Mouse (Mus musculus) myocyte (in vitro differentiated cells): ENCODE data around the gene Krtcap2. TPM values are rescaled to one million over a fixed set of nuclear protein-coding genes. Genes with fewer than 3 reads are reported as not detected.
A peak's percentile ranks its signal among the peaks of the same experiment; 100 is the strongest.

Source experiments
- H3K27me3 ChIP-seq: one replicate; pipeline ENCODE4 v1.6.1; 2011; ENCODE audit not compliant: control insufficient read depth, insufficient read depth, insufficient read length
- H3K36me3 ChIP-seq: one replicate; pipeline ENCODE4 v1.6.1; 2011; ENCODE audit not compliant: control insufficient read depth, insufficient read depth
- H3K4me2 ChIP-seq: one replicate; pipeline ENCODE4 v1.6.1; 2011; ENCODE audit warnings: low read depth, control low read depth
- H3K4me3 ChIP-seq: one replicate; pipeline ENCODE4 v1.5.1; 2011; ENCODE audit warnings: mild to moderate bottlenecking, control low read depth, moderate library complexity
- H3K79me2 ChIP-seq: one replicate; pipeline ENCODE4 v1.6.1; 2011; ENCODE audit not compliant: control insufficient read depth, insufficient read depth
- H3ac ChIP-seq: one replicate; pipeline ENCODE4 v1.6.1; 2011; ENCODE audit not compliant: control insufficient read depth, insufficient read length
- CEBPB ChIP-seq: IDR thresholded peaks from 2 replicates; pipeline ENCODE4 v1.6.1; 2011; ENCODE audit warnings: mild to moderate bottlenecking, moderate library complexity; ENCODE audit not compliant: poor library complexity, insufficient read depth, severe bottlenecking
- E2F4 ChIP-seq: IDR thresholded peaks from one replicate; pipeline ENCODE4 v1.6.1; 2011; ENCODE audit warnings: mild to moderate bottlenecking, control low read depth, moderate library complexity; ENCODE audit not compliant: insufficient read depth
- MAX ChIP-seq: IDR thresholded peaks from one replicate; pipeline ENCODE4 v1.6.1; 2011; ENCODE audit warnings: low read depth, mild to moderate bottlenecking, control low read depth
- MYOD1 ChIP-seq, 3 experiments: IDR thresholded peaks; one replicate each; pipeline ENCODE4 v1.6.1; 2011; ENCODE audit warnings: control low read depth in 2 of 3, low read depth in 2 of 3, mild to moderate bottlenecking in 2 of 3, moderate library complexity in 1 of 3; ENCODE audit not compliant: insufficient read length in 2 of 3, control insufficient read depth in 1 of 3
- MYOG ChIP-seq, 3 experiments: IDR thresholded peaks; one replicate each; pipeline ENCODE4 v1.6.1; 2011; ENCODE audit warnings: control low read depth in 2 of 3, low read depth in 2 of 3, mild to moderate bottlenecking in 2 of 3; ENCODE audit not compliant: insufficient read length in 2 of 3, control insufficient read depth in 1 of 3, insufficient read depth in 1 of 3
- POLR2A ChIP-seq: IDR thresholded peaks from one replicate; pipeline ENCODE4 v1.6.1; 2011; ENCODE audit warnings: low read depth, mild to moderate bottlenecking, control low read depth, moderate library complexity; ENCODE audit not compliant: insufficient read length
- POLR2AphosphoS2 ChIP-seq: IDR thresholded peaks from one replicate; pipeline ENCODE4 v1.6.1; 2011; ENCODE audit warnings: low read depth, control low read depth; ENCODE audit not compliant: insufficient read length
- REST ChIP-seq: IDR thresholded peaks from one replicate; pipeline ENCODE4 v1.6.1; 2011; ENCODE audit warnings: mild to moderate bottlenecking, control low read depth, moderate library complexity; ENCODE audit not compliant: insufficient read depth, insufficient read length
- SRF ChIP-seq: IDR thresholded peaks from one replicate; pipeline ENCODE4 v1.6.1; 2011; ENCODE audit warnings: low read depth; ENCODE audit not compliant: control insufficient read depth, insufficient read length
- TCF12 ChIP-seq: IDR thresholded peaks from one replicate; pipeline ENCODE4 v1.6.1; 2011; ENCODE audit warnings: mild to moderate bottlenecking, control low read depth; ENCODE audit not compliant: poor library complexity, insufficient read depth, severe bottlenecking
- TCF3 ChIP-seq: IDR thresholded peaks from one replicate; pipeline ENCODE4 v1.6.1; 2011; ENCODE audit warnings: low read depth, control low read depth; ENCODE audit not compliant: insufficient read length
- USF1 ChIP-seq: IDR thresholded peaks from one replicate; pipeline ENCODE4 v1.6.1; 2011; ENCODE audit warnings: low read depth, mild to moderate bottlenecking, control low read depth, moderate library complexity
- polyA plus RNA-seq: library from polyadenylated mRNA; unstranded; fragments of >200 nt; fragmentation: generic; extraction: Trizol; gene quantifications from one replicate; pipeline ENCODE4 v1.2.1, GENCODE M21; 2012; ENCODE audit warnings: missing spikeins

The Krtcap2 gene
- polyA plus RNA-seq, 1 experiment, result 371 TPM

GRCm38 (mm10) chr3:89295685-89296230 is 50.0 kb downstream of the Krtcap2 start:
- TF ChIP-seq CEBPB (no peak), POLR2AphosphoS2 (no peak), USF1 (no peak), MYOD1 (IDR thresholded peaks at IDR 0.05; ENCODE audit: control insufficient read depth in 1 of 3, insufficient read length in 2 of 3, low read depth in 2 of 3) (no peak), MYOG (IDR thresholded peaks at IDR 0.05; ENCODE audit: control insufficient read depth in 1 of 3, insufficient read depth in 1 of 3, insufficient read length in 2 of 3, low read depth in 2 of 3) (no peak), TCF12 (no peak), SRF (no peak), E2F4 (no peak), POLR2A (no peak), TCF3 (no peak)
- Histone ChIP-seq H3K4me2 (no peak overlapping the region), H3K27me3 (no peaks in the 10 kb centered on the region)

GRCm38 (mm10) chr3:89296761-89297396 is 51.1 kb downstream of the Krtcap2 start:
- Histone ChIP-seq H3K4me3 (no peak overlapping the region), H3K79me2 (no peaks in the 10 kb centered on the region), H3ac (no peak overlapping the region), H3K36me3 (no peaks in the 10 kb centered on the region), H3K4me2 (no peak overlapping the region), H3K27me3 (no peaks in the 10 kb centered on the region)
- TF ChIP-seq TCF12 (no peak), CEBPB (no peak), SRF (no peak), MYOG (IDR thresholded peaks at IDR 0.05; ENCODE audit: control insufficient read depth in 1 of 3, insufficient read depth in 1 of 3, insufficient read length in 2 of 3, low read depth in 2 of 3) (no peak), MYOD1 (IDR thresholded peaks at IDR 0.05; ENCODE audit: control insufficient read depth in 1 of 3, insufficient read length in 2 of 3, low read depth in 2 of 3) (no peak), TCF3 (no peak), REST (no peak), USF1 (no peak), POLR2A (no peak), E2F4 (no peak), POLR2AphosphoS2 (no peak), MAX (no peak)

More at GRCm38 (mm10) chr3:89295685-89296230, 50.0 kb downstream of the Krtcap2 start:
- no peak overlapping the region for H3K4me3 ChIP-seq
- H3ac ChIP-seq, result no peak overlapping the region
- H3K36me3 ChIP-seq, result no peaks in the 10 kb centered on the region
- no peaks in the 10 kb centered on the region for H3K79me2 ChIP-seq

GRCm38 (mm10) chr3:89298908-89299307 is 53.1 kb downstream of the Krtcap2 start:
- H3K4me2 ChIP-seq, result no peak overlapping the region
- TF ChIP-seq MYOG (IDR thresholded peaks at IDR 0.05; ENCODE audit: control insufficient read depth in 1 of 3, insufficient read depth in 1 of 3, insufficient read length in 2 of 3, low read depth in 2 of 3) (no peak), TCF3 (no peak), MAX (no peak), CEBPB (no peak), POLR2A (no peak), REST (no peak), USF1 (no peak), POLR2AphosphoS2 (no peak), E2F4 (no peak), MYOD1 (IDR thresholded peaks at IDR 0.05; ENCODE audit: control insufficient read depth in 1 of 3, insufficient read length in 2 of 3, low read depth in 2 of 3) (no peak), TCF12 (no peak), SRF (no peak)
- H3K79me2 ChIP-seq, result no peaks in the 10 kb centered on the region
- H3K4me3 ChIP-seq, result no peak overlapping the region
- no peak overlapping the region for H3ac ChIP-seq
- H3K27me3 ChIP-seq, result no peaks in the 10 kb centered on the region
- no peaks in the 10 kb centered on the region for H3K36me3 ChIP-seq

- Histone ChIP-seq H3K4me3 (no peak overlapping the region), H3K79me2 (no peaks in the 10 kb centered on the region), H3K4me2 (peak overlapping the region; percentile 78), H3K27me3 (no peaks in the 10 kb centered on the region), H3ac (no peak overlapping the region), H3K36me3 (no peaks in the 10 kb centered on the region)
- no peak for TF ChIP-seq SRF
- TF ChIP-seq TCF3, result no peak
- no peak for TF ChIP-seq MYOG (IDR thresholded peaks at IDR 0.05; ENCODE audit: control insufficient read depth in 1 of 3, insufficient read depth in 1 of 3, insufficient read length in 2 of 3, low read depth in 2 of 3)
- TF ChIP-seq REST, result no peak
- TF ChIP-seq USF1, result no peak
- TF ChIP-seq CEBPB, result no peak
- TF ChIP-seq MYOD1 (IDR thresholded peaks at IDR 0.05; ENCODE audit: control insufficient read depth in 1 of 3, insufficient read length in 2 of 3, low read depth in 2 of 3), result no peak
- no peak for TF ChIP-seq TCF12
- no peak for TF ChIP-seq MAX
- no peak for TF ChIP-seq POLR2AphosphoS2
- no peak for TF ChIP-seq POLR2A
- no peak for TF ChIP-seq E2F4
Observed at GRCm38 (mm10) chr3:89299499-89299898, 53.7 kb downstream of the Krtcap2 start.

Other genes starting within 250 kb of the Krtcap2 start
- gene Rusc1, start 152.7 kb upstream of the Krtcap2 start, polyA plus RNA-seq, result 20.2 TPM
- 0.02 TPM for gene Gm43738, start 144.9 kb upstream of the Krtcap2 start, polyA plus RNA-seq
- gene Fdps, start 144.0 kb upstream of the Krtcap2 start, polyA plus RNA-seq, result 863 TPM
- gene Pklr, start 109.8 kb upstream of the Krtcap2 start, polyA plus RNA-seq, result not detected
- gene Hcn3, start 85.8 kb upstream of the Krtcap2 start, polyA plus RNA-seq, result 0.10 TPM
- 22.2 TPM for gene Clk2, start 81.2 kb upstream of the Krtcap2 start, polyA plus RNA-seq
- gene Scamp3, start 68.5 kb upstream of the Krtcap2 start, polyA plus RNA-seq, result 127 TPM
- gene Fam189b, start 62.8 kb upstream of the Krtcap2 start, polyA plus RNA-seq, result 15.0 TPM
- 52.5 TPM for gene Gba, start 43.0 kb upstream of the Krtcap2 start, polyA plus RNA-seq
- gene Thbs3, start 30.8 kb upstream of the Krtcap2 start, polyA plus RNA-seq, result 5.9 TPM
- gene Mtx1, start 18.9 kb upstream of the Krtcap2 start, polyA plus RNA-seq, result 114 TPM
- 0.37 TPM for gene Muc1, start 16.9 kb upstream of the Krtcap2 start, polyA plus RNA-seq
- gene Trim46, start 343 bp downstream of the Krtcap2 start, polyA plus RNA-seq, result 15.2 TPM
- gene Dpm3, start 13.4 kb downstream of the Krtcap2 start, polyA plus RNA-seq, result 222 TPM
- 48.7 TPM for gene Slc50a1, start 24.6 kb downstream of the Krtcap2 start, polyA plus RNA-seq
- 8.2 TPM for gene Efna1, start 35.2 kb downstream of the Krtcap2 start, polyA plus RNA-seq
- 1.8 TPM for gene Efna3, start 77.0 kb downstream of the Krtcap2 start, polyA plus RNA-seq
- gene Efna4, start 92.1 kb downstream of the Krtcap2 start, polyA plus RNA-seq, result 5.4 TPM
- gene Adam15, start 104.0 kb downstream of the Krtcap2 start, polyA plus RNA-seq, result 78.4 TPM
- gene Dcst2, start 116.0 kb downstream of the Krtcap2 start, polyA plus RNA-seq, result 0.01 TPM
- gene Dcst1, start 119.3 kb downstream of the Krtcap2 start, polyA plus RNA-seq, result 0.41 TPM
- 47.0 TPM for gene Zbtb7b, start 148.8 kb downstream of the Krtcap2 start, polyA plus RNA-seq
- gene Lenep, start 156.8 kb downstream of the Krtcap2 start, polyA plus RNA-seq, result not detected
- gene Flad1, start 165.9 kb downstream of the Krtcap2 start, polyA plus RNA-seq, result 19.8 TPM
- gene Cks1b, start 172.4 kb downstream of the Krtcap2 start, polyA plus RNA-seq, result 113 TPM
- gene Shc1, start 172.5 kb downstream of the Krtcap2 start, polyA plus RNA-seq, result 95.5 TPM
- 58.5 TPM for gene Pygo2, start 184.2 kb downstream of the Krtcap2 start, polyA plus RNA-seq
- 159 TPM for gene Pbxip1, start 190.7 kb downstream of the Krtcap2 start, polyA plus RNA-seq
- 67.9 TPM for gene Pmvk, start 208.6 kb downstream of the Krtcap2 start, polyA plus RNA-seq